Mouse (Mus musculus): ENCODE measurements around the gene Fktn. TPM values are rescaled to one million over a fixed set of nuclear protein-coding genes. Genes with fewer than 3 reads are reported as not detected.
"Not testable (repeated sequence)": the region's sequence is repeated elsewhere in the genome, so short reads cannot be mapped to it uniquely, and the experiment has no call there.

Fktn gene
- polyA plus RNA-seq, 1 experiment from 2014 or later: 13.6 TPM

GRCm38 (mm10) chr4:53786851-53787250, 73.1 kb downstream of the Fktn start:
- Histone ChIP-seq H3K9ac (ENCODE audit: low read depth, low read length) (no peak overlapping the region), H3K4me2 (ENCODE audit: low read depth, low read length) (no peak overlapping the region), H3K4me3 (ENCODE audit: low read length) (no peak overlapping the region), H3K27me3 (replicated peaks; ENCODE audit: control insufficient read depth, insufficient read depth, low read length) (no peaks in the 10 kb centered on the region), H3K27ac (ENCODE audit: low read length) (no peak overlapping the region), H3K36me3 (ENCODE audit: control insufficient read depth, insufficient read depth, low read length) (no peaks in the 10 kb centered on the region), H3K9me3 (ENCODE audit: control insufficient read depth, low read length) (no peaks in the 10 kb centered on the region), H3K4me1 (ENCODE audit: control insufficient read depth, insufficient read depth, low read length) (no peaks in the 10 kb centered on the region)
- 72% methylated on average over 5 of the region's 5 CpGs for WGBS
- no peak for ATAC-seq

- no peaks in the 10 kb centered on the region for H3K4me1 ChIP-seq (ENCODE audit: control insufficient read depth, insufficient read depth, low read length)
- H3K27me3 ChIP-seq (replicated peaks; ENCODE audit: control insufficient read depth, insufficient read depth, low read length): no peaks in the 10 kb centered on the region
- 28% methylated on average over 4 of the region's 4 CpGs for WGBS
Measured at GRCm38 (mm10) chr4:53789346-53789745, 75.5 kb downstream of the Fktn start.

GRCm38 (mm10) chr4:53794257-53794966, 80.6 kb downstream of the Fktn start:
- H3K4me3 ChIP-seq (ENCODE audit: low read length): no peak overlapping the region
- H3K9me3 ChIP-seq (ENCODE audit: control insufficient read depth, low read length): no peaks in the 10 kb centered on the region
- ATAC-seq: no peak

More at GRCm38 (mm10) chr4:53789346-53789745, 75.5 kb downstream of the Fktn start:
- no peaks in the 10 kb centered on the region for H3K36me3 ChIP-seq (ENCODE audit: control insufficient read depth, insufficient read depth, low read length)
- no peak overlapping the region for H3K9ac ChIP-seq (ENCODE audit: low read depth, low read length)
- no peaks in the 10 kb centered on the region for H3K9me3 ChIP-seq (ENCODE audit: control insufficient read depth, low read length)
- ATAC-seq: no peak
- no peak overlapping the region for H3K27ac ChIP-seq (ENCODE audit: low read length)
- no peak overlapping the region for H3K4me2 ChIP-seq (ENCODE audit: low read depth, low read length)
- no peak overlapping the region for H3K4me3 ChIP-seq (ENCODE audit: low read length)

GRCm38 (mm10) chr4:53795086-53795485, 81.3 kb downstream of the Fktn start:
- no peak for ATAC-seq
- H3K27ac ChIP-seq (ENCODE audit: low read length): no peak overlapping the region
- H3K4me1 ChIP-seq (ENCODE audit: control insufficient read depth, insufficient read depth, low read length): no peaks in the 10 kb centered on the region
- H3K27me3 ChIP-seq (replicated peaks; ENCODE audit: control insufficient read depth, insufficient read depth, low read length): no peaks in the 10 kb centered on the region
- H3K4me3 ChIP-seq (ENCODE audit: low read length): no peak overlapping the region
- no peaks in the 10 kb centered on the region for H3K9me3 ChIP-seq (ENCODE audit: control insufficient read depth, low read length)
- no peaks in the 10 kb centered on the region for H3K36me3 ChIP-seq (ENCODE audit: control insufficient read depth, insufficient read depth, low read length)
- no peak overlapping the region for H3K4me2 ChIP-seq (ENCODE audit: low read depth, low read length)
- H3K9ac ChIP-seq (ENCODE audit: low read depth, low read length): no peak overlapping the region
- 65% methylated on average over 2 of the region's 2 CpGs for WGBS

More at GRCm38 (mm10) chr4:53794257-53794966, 80.6 kb downstream of the Fktn start:
- 94% methylated on average over 5 of the region's 5 CpGs for WGBS
- no peak overlapping the region for H3K4me2 ChIP-seq (ENCODE audit: low read depth, low read length)
- no peaks in the 10 kb centered on the region for H3K4me1 ChIP-seq (ENCODE audit: control insufficient read depth, insufficient read depth, low read length)
- no peaks in the 10 kb centered on the region for H3K27me3 ChIP-seq (replicated peaks; ENCODE audit: control insufficient read depth, insufficient read depth, low read length)
- H3K9ac ChIP-seq (ENCODE audit: low read depth, low read length): no peak overlapping the region
- no peak overlapping the region for H3K27ac ChIP-seq (ENCODE audit: low read length)
- H3K36me3 ChIP-seq (ENCODE audit: control insufficient read depth, insufficient read depth, low read length): no peaks in the 10 kb centered on the region

- no peaks in the 10 kb centered on the region for H3K36me3 ChIP-seq (ENCODE audit: control insufficient read depth, insufficient read depth, low read length)
- H3K27me3 ChIP-seq (replicated peaks; ENCODE audit: control insufficient read depth, insufficient read depth, low read length): no peaks in the 10 kb centered on the region
- no peak overlapping the region for H3K4me2 ChIP-seq (ENCODE audit: low read depth, low read length)
- H3K27ac ChIP-seq (ENCODE audit: low read length): no peak overlapping the region
- no peak overlapping the region for H3K4me3 ChIP-seq (ENCODE audit: low read length)
- no peak overlapping the region for H3K9ac ChIP-seq (ENCODE audit: low read depth, low read length)
- 89% methylated on average over 2 of the region's 2 CpGs for WGBS
- ATAC-seq: no peak
- H3K9me3 ChIP-seq (ENCODE audit: control insufficient read depth, low read length): no peaks in the 10 kb centered on the region
- H3K4me1 ChIP-seq (ENCODE audit: control insufficient read depth, insufficient read depth, low read length): no peaks in the 10 kb centered on the region
Measured at GRCm38 (mm10) chr4:53795706-53796105, 81.9 kb downstream of the Fktn start.

- WGBS: 28% methylated on average over 18 of the region's 18 CpGs
- Histone ChIP-seq H3K9ac (ENCODE audit: low read depth, low read length) (no peak overlapping the region), H3K9me3 (ENCODE audit: control insufficient read depth, low read length) (no peaks in the 10 kb centered on the region), H3K4me3 (ENCODE audit: low read length) (no peak overlapping the region), H3K4me1 (ENCODE audit: control insufficient read depth, insufficient read depth, low read length) (no peaks in the 10 kb centered on the region), H3K36me3 (ENCODE audit: control insufficient read depth, insufficient read depth, low read length) (no peaks in the 10 kb centered on the region), H3K4me2 (ENCODE audit: low read depth, low read length) (no peak overlapping the region), H3K27me3 (replicated peaks; ENCODE audit: control insufficient read depth, insufficient read depth, low read length) (no peaks in the 10 kb centered on the region), H3K27ac (ENCODE audit: low read length) (no peak overlapping the region)
- no peak for ATAC-seq
Measured at GRCm38 (mm10) chr4:53796865-53797772, 83.3 kb downstream of the Fktn start.

- Histone ChIP-seq H3K9me3 (ENCODE audit: control insufficient read depth, low read length) (no peaks in the 10 kb centered on the region), H3K9ac (ENCODE audit: low read depth, low read length) (no peak overlapping the region), H3K27me3 (replicated peaks; ENCODE audit: control insufficient read depth, insufficient read depth, low read length) (no peaks in the 10 kb centered on the region), H3K36me3 (ENCODE audit: control insufficient read depth, insufficient read depth, low read length) (no peaks in the 10 kb centered on the region), H3K4me1 (ENCODE audit: control insufficient read depth, insufficient read depth, low read length) (no peaks in the 10 kb centered on the region), H3K27ac (ENCODE audit: low read length) (no peak overlapping the region), H3K4me3 (ENCODE audit: low read length) (no peak overlapping the region), H3K4me2 (ENCODE audit: low read depth, low read length) (no peak overlapping the region)
- 55% methylated on average over 7 of the region's 7 CpGs for WGBS
- no peak for ATAC-seq
Measured at GRCm38 (mm10) chr4:53798896-53799676, 85.3 kb downstream of the Fktn start.

GRCm38 (mm10) chr4:53799753-53800152, 86.0 kb downstream of the Fktn start:
- no peaks in the 10 kb centered on the region for H3K36me3 ChIP-seq (ENCODE audit: control insufficient read depth, insufficient read depth, low read length)
- no peaks in the 10 kb centered on the region for H3K27me3 ChIP-seq (replicated peaks; ENCODE audit: control insufficient read depth, insufficient read depth, low read length)
- no peak overlapping the region for H3K4me3 ChIP-seq (ENCODE audit: low read length)
- ATAC-seq: no peak
- H3K4me1 ChIP-seq (ENCODE audit: control insufficient read depth, insufficient read depth, low read length): no peaks in the 10 kb centered on the region
- H3K27ac ChIP-seq (ENCODE audit: low read length): no peak overlapping the region
- no peak overlapping the region for H3K4me2 ChIP-seq (ENCODE audit: low read depth, low read length)
- no peaks in the 10 kb centered on the region for H3K9me3 ChIP-seq (ENCODE audit: control insufficient read depth, low read length)
- WGBS: 50% methylated on average over 1 of the region's 1 CpGs
- no peak overlapping the region for H3K9ac ChIP-seq (ENCODE audit: low read depth, low read length)

- H3K4me2 ChIP-seq (ENCODE audit: low read depth, low read length); H3K4me1 ChIP-seq (ENCODE audit: control insufficient read depth, insufficient read depth, low read length); H3K27ac ChIP-seq (ENCODE audit: low read length); H3K36me3 ChIP-seq (ENCODE audit: control insufficient read depth, insufficient read depth, low read length); H3K27me3 ChIP-seq (replicated peaks; ENCODE audit: control insufficient read depth, insufficient read depth, low read length); H3K4me3 ChIP-seq (ENCODE audit: low read length); H3K9me3 ChIP-seq (ENCODE audit: control insufficient read depth, low read length); H3K9ac ChIP-seq (ENCODE audit: low read depth, low read length); ATAC-seq: not testable (repeated sequence)
- WGBS: 93% methylated on average over 7 of the region's 8 CpGs
Measured at GRCm38 (mm10) chr4:53803674-53804073, 89.9 kb downstream of the Fktn start.
